Mouse (Mus musculus): ENCODE results near the gene Defb19. TPM values are rescaled to one million over a fixed set of nuclear protein-coding genes. Genes with fewer than 3 reads are reported as not detected.

The Defb19 gene
- total and polyA plus RNA-seq, 3 experiments: not detected

DNA sequence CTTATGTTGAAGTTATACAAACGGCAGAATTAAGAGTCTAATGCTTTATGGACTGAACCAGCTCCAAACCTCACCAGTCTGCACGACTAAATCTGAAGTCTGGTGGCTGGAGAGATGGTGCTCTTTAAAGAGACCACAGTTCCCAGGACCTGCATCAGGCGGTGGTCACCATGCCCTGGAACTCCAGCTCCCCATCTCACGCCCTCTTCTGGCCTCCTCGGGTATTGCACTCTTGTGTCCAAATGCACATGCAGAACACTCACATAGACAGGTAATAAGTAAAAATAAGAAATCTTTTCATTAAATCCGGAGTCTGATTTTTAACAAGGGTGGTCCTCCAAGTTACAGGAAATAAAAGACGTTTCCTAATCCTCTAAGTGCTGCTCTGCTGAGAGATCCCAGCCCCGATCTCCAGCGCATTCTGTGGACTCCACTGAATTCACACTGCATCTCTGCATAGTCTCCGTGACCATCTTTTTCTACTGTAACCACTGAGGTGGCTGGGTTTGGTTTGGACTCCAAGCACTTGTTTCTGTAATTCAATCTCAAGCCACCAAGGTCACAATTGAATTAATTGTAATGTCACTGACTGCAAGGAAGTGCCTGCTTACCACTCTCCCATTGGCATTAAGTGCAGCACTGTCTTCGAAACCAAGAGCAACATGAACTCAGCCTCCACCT is 7.9 kb downstream of the Defb19 start, which contains the start of gene Defb21:
TSS of gene Defb21 (plus strand) at position 631 of the 681 bp plus-strand sequence.
- no peaks in the 10 kb centered on the region for H3K4me1 ChIP-seq (ENCODE audit: control insufficient read depth in 1 of 2, insufficient read depth in 2 of 2, low read length in 2 of 2)
- DNase-seq (ENCODE audit: low read depth, low spot score): peak; percentile 37
- H3K36me3 ChIP-seq (ENCODE audit: control insufficient read depth in 1 of 2, insufficient read depth in 2 of 2, low read length in 2 of 2): no peaks in the 10 kb centered on the region
- H3K9ac ChIP-seq (ENCODE audit: control insufficient read depth, low read depth, low read length, poor library complexity, severe bottlenecking): no peak within 1 kb of the TSS
- no peak for TF ChIP-seq ZC3H11A (IDR thresholded peaks at IDR 0.05; ENCODE audit: low read depth, low read length)
- no peak for TF ChIP-seq MAZ (IDR thresholded peaks at IDR 0.05; ENCODE audit: low read depth, low read length)
- peak; percentile 42 for TF ChIP-seq SMC3 (IDR thresholded peaks at IDR 0.05; ENCODE audit: low read depth, low read length)
- peak; percentile 55 to 70 (median 60) for TF ChIP-seq CTCF (IDR thresholded peaks at IDR 0.05 in 2 of 3, conservative IDR thresholded peaks at IDR 0.05 in 1 of 3; ENCODE audit: control insufficient read depth in 1 of 3, insufficient read depth in 1 of 3, low read depth in 2 of 3, low read length in 3 of 3, poor library complexity in 1 of 3, severe bottlenecking in 1 of 3)
- no peak for TF ChIP-seq TAL1 (IDR thresholded peaks at IDR 0.05; ENCODE audit: low read length)
- peaks cover 8 to 15% of the 10 kb centered on the region in 2 experiments for H3K27me3 ChIP-seq (ENCODE audit: control insufficient read depth in 1 of 2, insufficient read depth in 2 of 2, low read length in 2 of 2)
- no peaks in the 10 kb centered on the region for H3K9me3 ChIP-seq (replicated peaks; ENCODE audit: insufficient read depth, low read length)
- no peak within 1 kb of the TSS for H3K27ac ChIP-seq (ENCODE audit: control insufficient read depth, low read depth, low read length)
- H3K79me2 ChIP-seq (ENCODE audit: control insufficient read depth, insufficient read depth, low read length, poor library complexity): no peaks in the 10 kb centered on the region
- no peak within 1 kb of the TSS for H3K4me3 ChIP-seq (ENCODE audit: control insufficient read depth in 1 of 2, insufficient read depth in 1 of 2, low read depth in 2 of 2, low read length in 2 of 2)

DNA sequence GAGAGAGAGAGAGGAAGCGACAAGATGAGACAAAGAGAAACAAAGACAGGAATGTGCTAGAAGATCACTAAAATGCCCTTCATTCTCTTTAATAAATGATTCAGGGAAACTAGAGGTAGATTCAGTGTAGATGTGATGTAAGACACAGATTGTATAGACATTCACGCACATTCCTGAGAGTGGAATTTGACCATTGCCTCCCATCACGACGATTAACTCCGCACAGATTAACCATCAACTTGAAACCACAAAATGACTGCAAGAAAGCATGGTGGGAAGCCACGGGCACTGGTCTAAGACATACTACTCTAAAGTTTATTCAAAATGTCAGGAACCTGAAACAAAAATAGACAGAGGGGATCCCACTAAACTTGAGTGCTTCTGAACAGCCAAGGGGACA is 9.8 kb downstream of the Defb19 start:
- no peak for DNase-seq (ENCODE audit: low read depth, low spot score)
- H3K4me3 ChIP-seq (ENCODE audit: control insufficient read depth in 1 of 2, insufficient read depth in 1 of 2, low read depth in 2 of 2, low read length in 2 of 2): no peak overlapping the region
- H3K27me3 ChIP-seq (ENCODE audit: control insufficient read depth in 1 of 2, insufficient read depth in 2 of 2, low read length in 2 of 2): peaks cover 10 to 11% of the 10 kb centered on the region in 2 experiments
- H3K36me3 ChIP-seq (ENCODE audit: control insufficient read depth in 1 of 2, insufficient read depth in 2 of 2, low read length in 2 of 2): no peaks in the 10 kb centered on the region
- H3K4me1 ChIP-seq (ENCODE audit: control insufficient read depth in 1 of 2, insufficient read depth in 2 of 2, low read length in 2 of 2): no peaks in the 10 kb centered on the region
- H3K9ac ChIP-seq (ENCODE audit: control insufficient read depth, low read depth, low read length, poor library complexity, severe bottlenecking): no peak overlapping the region
- no peak overlapping the region for H3K27ac ChIP-seq (ENCODE audit: control insufficient read depth, low read depth, low read length)
- TF ChIP-seq TAL1 (IDR thresholded peaks at IDR 0.05; ENCODE audit: low read length) (no peak), HCFC1 (IDR thresholded peaks at IDR 0.05; ENCODE audit: low read depth, low read length) (no peak), USF2 (IDR thresholded peaks at IDR 0.05; ENCODE audit: borderline replicate concordance in 1 of 2, insufficient read depth in 1 of 2, low read depth in 1 of 2, low read length in 2 of 2) (no peak), E2F4 (IDR thresholded peaks at IDR 0.05; ENCODE audit: borderline replicate concordance, low read depth, low read length) (no peak), SMC3 (IDR thresholded peaks at IDR 0.05; ENCODE audit: low read depth, low read length) (no peak), ETS1 (IDR thresholded peaks at IDR 0.05; ENCODE audit: low read depth, low read length) (no peak), ZC3H11A (IDR thresholded peaks at IDR 0.05; ENCODE audit: low read depth, low read length) (no peak), ZKSCAN1 (IDR thresholded peaks at IDR 0.05; ENCODE audit: low read depth, low read length) (no peak), ZNF384 (IDR thresholded peaks at IDR 0.05; ENCODE audit: low read depth, low read length) (no peak), JUND (IDR thresholded peaks at IDR 0.05; ENCODE audit: low read depth, low read length) (no peak), CTCF (IDR thresholded peaks at IDR 0.05 in 2 of 3, conservative IDR thresholded peaks at IDR 0.05 in 1 of 3; ENCODE audit: control insufficient read depth in 1 of 3, insufficient read depth in 1 of 3, low read depth in 2 of 3, low read length in 3 of 3, poor library complexity in 1 of 3, severe bottlenecking in 1 of 3) (no peak), CHD2 (IDR thresholded peaks at IDR 0.05; ENCODE audit: low read length) (no peak), NELFE (IDR thresholded peaks at IDR 0.05; ENCODE audit: low read depth, low read length) (no peak)
- H3K79me2 ChIP-seq (ENCODE audit: control insufficient read depth, insufficient read depth, low read length, poor library complexity): no peaks in the 10 kb centered on the region
- no peaks in the 10 kb centered on the region for H3K9me3 ChIP-seq (replicated peaks; ENCODE audit: insufficient read depth, low read length)
